ENCODE assay signal across 19 mouse cellular contexts in genomic region chr12:78678101-78678806, GRCm38 (mm10). TPM values are rescaled to one million over a fixed set of nuclear protein-coding genes. Genes with fewer than 3 reads are reported as not detected.
"Had no signal": no experiment of that assay in that cellular context is flagged by ENCODE, and none has a peak within 500 bp of the region (broad histone marks: within the 10 kb centered on the region; RNA-seq: fewer than 3 reads in every experiment).

No protein-coding gene starts in this region.

- H3K9ac ChIP-seq: limb, embryonic 15.5 days; lung, embryonic 14.5 days; midbrain, embryonic 15.5 days; neural tube, embryonic 12.5 days; stomach, embryonic 15.5 days had no signal

- H3K27me3 ChIP-seq: limb, embryonic 15.5 days; midbrain, embryonic 15.5 days; neural tube, embryonic 12.5 days; stomach, embryonic 15.5 days had no signal

- H3K27ac ChIP-seq: kidney, postnatal 0 days; limb, embryonic 15.5 days; midbrain, embryonic 15.5 days; neural tube, embryonic 12.5 days; stomach, embryonic 15.5 days had no signal

- H3K4me2 ChIP-seq: limb, embryonic 15.5 days; lung, embryonic 14.5 days; midbrain, embryonic 11.5 days; midbrain, embryonic 15.5 days; neural tube, embryonic 12.5 days; stomach, embryonic 15.5 days had no signal

- H3K4me1 ChIP-seq: limb, embryonic 15.5 days; midbrain, embryonic 15.5 days; neural tube, embryonic 12.5 days; stomach, embryonic 15.5 days had no signal

- H3K9me3 ChIP-seq: limb, embryonic 15.5 days; midbrain, embryonic 15.5 days; neural tube, embryonic 12.5 days; stomach, embryonic 15.5 days had no signal

- ATAC-seq: intestine, postnatal 0 days; midbrain, embryonic 15.5 days had no signal

- DNase-seq: kidney, adult 9 months; kidney, postnatal 36 days; layer of hippocampus, adult 9-11 months; lung, embryonic 14.5 days; lung, postnatal 10 days; lung, postnatal 4 days; right cerebral cortex, postnatal 4 days; spleen, adult 18-20 months; thymus, postnatal 4 days had no signal

- H3K36me3 ChIP-seq: limb, embryonic 15.5 days; midbrain, embryonic 15.5 days; neural tube, embryonic 12.5 days; stomach, embryonic 15.5 days had no signal

- H3K4me3 ChIP-seq: limb, embryonic 15.5 days; midbrain, embryonic 15.5 days; neural tube, embryonic 12.5 days; stomach, embryonic 15.5 days had no signal

RNA-seq across cellular contexts. Expression of gene Fam71d, which starts 13.1 kb away (rescaled TPM):
- total RNA-seq: megakaryocyte, adult 5-6 weeks had no signal
- polyA plus RNA-seq: intestine, postnatal 0 days; kidney, postnatal 0 days; limb, embryonic 11.5 days; limb, embryonic 15.5 days; lung, embryonic 14.5 days; midbrain, embryonic 11.5 days; neural tube, embryonic 12.5 days; stomach, embryonic 15.5 days; thymus, postnatal 0 days had no signal
